Mouse (Mus musculus) hindbrain, postnatal 0 days (tissue): ENCODE data around the gene Ap5z1. TPM values are rescaled to one million over a fixed set of nuclear protein-coding genes. Genes with fewer than 3 reads are reported as not detected.

Source experiments
- ATAC-seq: fragments of 200-750 bp; cut with Nextera tagmentation; 2 replicates; pipeline ENCODE4 v1.8.0; 2017; ENCODE audit warnings: mild to moderate bottlenecking, moderate TSS enrichment, moderate library complexity
- DNase-seq: peaks from one replicate; pipeline ENCODE4 v3.0.0-alpha.2; 2015; ENCODE audit warnings: low spot score
- H3K27ac ChIP-seq: fragments of 300-500 bp; sonication (generic); 2 replicates; pipeline ENCODE4 v1.5.1; 2014; ENCODE audit warnings: mild to moderate bottlenecking
- H3K27me3 ChIP-seq: fragments of 300-500 bp; sonication (generic); 2 replicates; pipeline ENCODE4 v1.6.1; 2014; ENCODE audit warnings: low read length, mixed read lengths; ENCODE audit not compliant: insufficient read depth
- H3K36me3 ChIP-seq: fragments of 300-500 bp; sonication (generic); 2 replicates; pipeline ENCODE4 v1.6.1; 2014; ENCODE audit warnings: low read length, mixed read lengths; ENCODE audit not compliant: insufficient read depth
- H3K4me1 ChIP-seq: fragments of 300-500 bp; sonication (generic); 2 replicates; pipeline ENCODE4 v1.6.1; 2014; ENCODE audit warnings: antibody characterized with exemption, low read length, mixed read lengths; ENCODE audit not compliant: insufficient read depth
- H3K4me2 ChIP-seq: fragments of 300-500 bp; sonication (generic); 2 replicates; pipeline ENCODE4 v1.6.1; 2014; ENCODE audit warnings: low read depth, mild to moderate bottlenecking, low read length, moderate library complexity, mixed read lengths
- H3K4me3 ChIP-seq: fragments of 300-500 bp; sonication (generic); 2 replicates; pipeline ENCODE4 v1.5.1; 2014; ENCODE audit warnings: low read length
- H3K9ac ChIP-seq: fragments of 300-500 bp; sonication (generic); replicated peaks from 2 replicates; pipeline ENCODE4 v1.6.1; 2014; ENCODE audit warnings: mild to moderate bottlenecking, low read length, moderate library complexity, mixed read lengths
- H3K9me3 ChIP-seq: fragments of 300-500 bp; sonication (generic); 2 replicates; pipeline ENCODE4 v1.6.1; 2016; ENCODE audit warnings: low read length, mixed read lengths
- CTCF ChIP-seq: IDR thresholded peaks from 2 replicates; pipeline ENCODE4 v1.5.1; 2016; ENCODE audit warnings: antibody characterized with exemption, control low read depth, low read depth
- WGBS: fragments of 180-500 bp; shearing (Covaris S2); extraction: QIAGEN DNeasy Blood & Tissue Kit; methylation state at CpG from one replicate; pipeline ENCODE4 v1.1.7; 2014; 5-methylcytosine and 5-hydroxymethylcytosine counted together
- polyA plus RNA-seq: library from polyadenylated mRNA; unstranded; fragments of >200 nt; fragmentation: Nextera tagmentation; extraction: Ambion mirVana; gene quantifications from 2 replicates; pipeline ENCODE4 v1.2.1, GENCODE M21; 2015
- total RNA-seq: library from RNA; depleted of rRNA; stranded (reverse); fragments of >200 nt; gene quantifications from 2 replicates; pipeline ENCODE4 v1.2.3, GENCODE M21; 2014; rRNA removed

The Ap5z1 gene
- total RNA-seq (12.8 and 22.1 TPM in 2 replicates), polyA plus RNA-seq (7.5 and 7.9 TPM in 2 replicates)

DNA sequence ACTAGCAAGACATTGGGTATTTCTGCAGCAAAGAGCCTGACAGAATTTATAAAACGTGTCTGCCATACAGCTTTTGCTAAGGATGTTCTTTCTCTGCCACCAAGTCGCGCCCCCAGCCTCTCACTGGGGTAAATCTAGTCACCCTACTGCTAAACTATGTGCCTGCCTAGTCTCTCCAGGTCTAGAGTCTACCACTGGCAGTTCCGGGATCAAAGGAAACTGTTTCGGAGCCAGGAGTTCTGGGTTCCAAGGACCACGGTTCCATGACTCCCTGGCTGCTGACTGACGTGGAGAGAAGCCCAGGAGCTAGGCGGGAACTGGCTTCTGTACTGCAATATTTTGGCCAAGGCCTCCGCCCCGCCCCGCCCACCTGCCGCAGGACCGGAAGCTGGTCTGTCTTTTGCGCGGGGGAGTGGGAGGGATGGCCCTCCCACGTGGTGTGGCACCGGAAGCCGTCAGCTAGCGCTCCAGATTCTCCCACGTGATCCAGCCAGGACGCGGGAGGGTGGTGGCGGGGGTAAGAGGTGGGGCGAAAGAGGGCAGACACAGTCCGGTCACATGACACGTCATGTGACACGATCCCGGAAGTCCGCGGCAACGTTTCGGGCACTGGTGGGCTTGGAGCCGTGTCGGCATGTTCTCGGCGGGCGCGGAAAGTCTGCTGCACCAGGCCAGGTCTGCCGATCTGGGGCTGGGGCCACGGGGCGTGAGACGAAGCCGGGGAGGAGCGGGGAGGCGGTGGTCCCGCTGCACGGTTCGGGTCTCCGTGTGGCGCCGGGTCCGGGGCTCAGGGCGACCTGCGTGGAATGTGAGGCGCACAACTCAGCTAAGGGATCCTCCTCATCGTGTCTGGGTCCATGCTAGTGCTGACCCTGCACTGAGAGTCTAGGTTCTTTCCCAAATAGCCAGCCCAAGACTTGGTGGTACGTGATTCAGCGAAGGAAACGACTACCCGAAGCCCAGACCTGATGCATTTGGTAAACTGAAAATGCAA lies at the start of gene Ap5z1:
TSS of gene Ap5z1 (plus strand) at position 484 of the 994 bp plus-strand sequence.
- peak within 1 kb of the TSS; percentile 80 for H3K4me2 ChIP-seq
- peaks cover 10% of the 10 kb centered on the region for H3K36me3 ChIP-seq

DNA sequence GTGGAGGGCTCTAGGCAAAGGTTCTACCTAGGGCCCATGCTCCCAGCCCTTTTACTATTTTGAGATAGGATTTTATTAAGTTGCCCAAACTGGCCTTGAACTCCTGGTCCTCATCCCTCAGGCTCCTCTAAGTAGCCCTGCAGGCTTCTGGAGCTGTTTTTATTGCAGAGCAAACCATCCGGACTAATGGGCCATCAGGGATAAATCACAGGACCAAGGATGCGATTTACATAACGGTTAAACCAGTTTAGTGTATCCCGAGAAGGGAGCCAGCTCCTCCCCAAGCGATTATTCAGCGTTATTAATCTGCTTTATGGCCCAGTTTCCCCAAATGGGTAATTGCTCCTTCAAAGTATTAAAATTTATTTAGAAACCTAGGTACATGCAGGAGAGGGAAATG lies 48.3 kb upstream of the Ap5z1 start:
- ATAC-seq: no peak
- TF ChIP-seq CTCF: no peak

More for the DNA sequence above, at the start of gene Ap5z1:
- H3K4me1 ChIP-seq: peaks cover 5% of the 10 kb centered on the region
- H3K4me3 ChIP-seq: peak within 1 kb of the TSS; percentile 50
- DNase-seq: peak; percentile 98
- H3K27me3 ChIP-seq: no peaks in the 10 kb centered on the region
- WGBS: 2% methylated on average over 60 of the region's 60 CpGs
- H3K9ac ChIP-seq: peak within 1 kb of the TSS; percentile 51
- H3K27ac ChIP-seq: peak within 1 kb of the TSS; percentile 87
- no peaks in the 10 kb centered on the region for H3K9me3 ChIP-seq
- peak; percentile 96 for ATAC-seq
- TF ChIP-seq CTCF: no peak

DNA sequence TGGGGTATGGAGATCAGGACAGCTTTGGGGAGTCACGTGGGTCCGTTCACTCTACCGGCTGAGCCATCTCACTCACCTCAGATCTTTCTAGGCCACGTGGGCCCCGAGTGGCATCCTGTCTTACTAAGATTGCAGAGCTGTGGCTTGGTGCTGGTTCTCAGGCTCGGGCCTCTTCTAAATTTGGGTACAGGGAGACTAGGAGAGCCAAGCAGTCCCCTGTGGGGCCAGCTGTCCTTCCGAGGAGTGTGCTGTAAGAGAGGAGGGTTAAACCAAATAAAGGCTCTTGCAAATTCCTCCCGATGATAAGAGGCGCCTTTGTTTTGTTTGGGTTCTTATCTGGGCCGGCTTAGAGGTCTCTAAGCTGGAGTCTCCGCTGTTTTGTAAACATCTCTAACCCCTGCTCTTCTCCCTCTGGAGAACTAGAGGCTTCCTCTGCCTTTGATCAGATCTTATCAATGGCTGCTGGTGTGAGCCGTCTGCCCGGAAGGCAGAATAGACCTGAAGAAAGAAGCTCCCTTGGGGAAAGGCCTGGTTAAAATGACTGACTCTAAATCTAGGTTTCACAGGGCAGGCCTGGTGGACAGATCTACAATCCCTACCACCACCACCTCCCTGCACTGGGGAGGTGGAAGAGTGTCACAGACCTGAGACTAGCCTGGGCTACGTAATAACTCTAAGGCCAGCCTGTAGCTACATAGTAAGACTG lies 47.5 kb upstream of the Ap5z1 start:
- H3K9me3 ChIP-seq: no peaks in the 10 kb centered on the region
- no peaks in the 10 kb centered on the region for H3K36me3 ChIP-seq
- ATAC-seq (no peak), DNase-seq (no peak)
- H3K4me3 ChIP-seq: no peak overlapping the region
- H3K4me1 ChIP-seq: 0 out of 2 replicates have a peak, but pooled peaks cover 5% of the 10 kb centered on the region
- 36% methylated on average over 14 of the region's 14 CpGs for WGBS
- H3K9ac ChIP-seq: no peak overlapping the region
- TF ChIP-seq CTCF: no peak
- no peaks in the 10 kb centered on the region for H3K27me3 ChIP-seq
- no peak overlapping the region for H3K27ac ChIP-seq
- H3K4me2 ChIP-seq: no peak overlapping the region

More for the DNA sequence above, 48.3 kb upstream of the Ap5z1 start:
- Histone ChIP-seq H3K4me1 (0 out of 2 replicates have a peak, but pooled peaks cover 5% of the 10 kb centered on the region), H3K9ac (no peak overlapping the region), H3K27ac (no peak overlapping the region), H3K9me3 (no peaks in the 10 kb centered on the region), H3K36me3 (no peaks in the 10 kb centered on the region), H3K4me3 (no peak overlapping the region), H3K27me3 (no peaks in the 10 kb centered on the region), H3K4me2 (no peak overlapping the region)
- 50% methylated on average over 6 of the region's 6 CpGs for WGBS
- no peak for DNase-seq

DNA sequence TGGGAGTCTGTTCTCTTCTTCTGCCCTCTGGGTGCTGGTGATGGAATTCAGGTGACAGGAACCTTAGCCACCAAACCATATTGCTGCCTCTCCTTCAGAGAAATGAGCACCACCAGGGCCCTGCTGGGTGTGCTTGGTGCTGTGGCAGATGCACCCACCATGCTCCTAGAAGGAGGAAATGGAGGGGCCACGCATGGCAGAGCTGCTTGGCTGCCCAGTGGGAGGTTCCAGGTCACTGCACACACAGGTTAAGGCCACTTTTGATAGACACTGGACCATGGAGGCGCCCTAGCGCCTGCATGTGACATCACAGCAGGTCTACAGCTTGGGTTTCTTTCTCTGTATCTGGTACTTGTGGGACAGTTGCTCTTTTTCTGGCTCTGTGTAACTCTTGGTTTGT lies 46.6 kb upstream of the Ap5z1 start:
- Histone ChIP-seq H3K36me3 (no peaks in the 10 kb centered on the region), H3K4me3 (no peak overlapping the region), H3K9ac (no peak overlapping the region), H3K4me1 (0 out of 2 replicates have a peak, but pooled peaks cover 5% of the 10 kb centered on the region), H3K9me3 (no peaks in the 10 kb centered on the region), H3K27ac (no peak overlapping the region), H3K4me2 (no peak overlapping the region), H3K27me3 (no peaks in the 10 kb centered on the region)
- no peak for TF ChIP-seq CTCF
- ATAC-seq (no peak), DNase-seq (no peak)
- 60% methylated on average over 3 of the region's 3 CpGs for WGBS

DNA sequence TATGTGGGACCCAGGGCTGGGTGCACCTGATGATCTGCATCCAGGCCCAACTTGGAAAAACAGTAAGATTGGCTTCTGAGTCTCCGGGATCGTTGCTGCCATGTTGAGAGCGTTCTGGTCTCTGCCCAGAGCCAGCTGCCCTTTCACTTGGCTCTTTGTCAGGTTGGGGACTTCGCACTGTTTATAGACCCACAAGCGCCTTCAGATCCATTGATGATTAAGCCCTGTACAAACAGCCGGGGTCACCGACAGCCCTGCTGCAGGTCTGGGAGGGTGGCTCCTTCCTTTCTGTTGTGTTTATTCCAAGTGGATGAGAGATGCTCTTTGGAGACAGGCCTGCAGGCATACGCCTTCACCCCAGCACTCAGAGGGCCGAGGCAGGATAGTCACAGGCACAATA lies 45.9 kb upstream of the Ap5z1 start:
- H3K4me2 ChIP-seq: no peak overlapping the region
- H3K36me3 ChIP-seq: no peaks in the 10 kb centered on the region
- no peak for TF ChIP-seq CTCF
- H3K9ac ChIP-seq: no peak overlapping the region
- H3K9me3 ChIP-seq: no peaks in the 10 kb centered on the region
- WGBS: 71% methylated on average over 9 of the region's 9 CpGs
- H3K27ac ChIP-seq: no peak overlapping the region
- no peak overlapping the region for H3K4me3 ChIP-seq
- H3K4me1 ChIP-seq: 0 out of 2 replicates have a peak, but pooled peaks cover 5% of the 10 kb centered on the region
- no peak for DNase-seq
- ATAC-seq: no peak
- H3K27me3 ChIP-seq: no peaks in the 10 kb centered on the region

DNA sequence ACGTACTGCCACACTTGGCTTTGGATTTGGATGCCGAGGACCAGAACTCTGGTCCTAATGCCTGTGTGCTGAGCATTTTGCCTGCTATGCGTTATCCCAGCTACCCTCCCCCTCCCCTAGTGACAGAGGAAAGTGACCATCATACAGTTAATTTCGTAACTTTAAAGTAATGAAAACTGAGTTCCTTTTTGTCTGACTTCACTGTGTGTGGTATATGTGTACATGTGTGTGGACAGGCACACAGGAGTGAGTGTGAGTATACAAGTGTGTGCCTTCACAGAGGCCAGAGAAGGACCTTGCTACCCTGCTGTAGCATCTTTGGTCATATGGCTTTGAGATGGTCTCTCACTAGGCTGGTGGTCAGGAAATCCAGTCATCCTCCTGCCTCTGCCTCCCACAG lies 45.3 kb upstream of the Ap5z1 start:
- Histone ChIP-seq H3K9me3 (no peaks in the 10 kb centered on the region), H3K4me2 (no peak overlapping the region), H3K27ac (no peak overlapping the region), H3K9ac (no peak overlapping the region), H3K4me3 (no peak overlapping the region), H3K4me1 (0 out of 2 replicates have a peak, but pooled peaks cover 5% of the 10 kb centered on the region), H3K36me3 (no peaks in the 10 kb centered on the region), H3K27me3 (no peaks in the 10 kb centered on the region)
- ATAC-seq (no peak), DNase-seq (no peak)
- TF ChIP-seq CTCF: no peak
- 95% methylated on average over 4 of the region's 4 CpGs for WGBS
